Mouse (Mus musculus) layer of hippocampus, postnatal 36 days (tissue): Measurements from ENCODE around the gene Ache. TPM values are rescaled to one million over a fixed set of nuclear protein-coding genes. Genes with fewer than 3 reads are reported as not detected.
"Not testable (repeated sequence)": the region's sequence is repeated elsewhere in the genome, so short reads cannot be mapped to it uniquely, and the experiment has no call there.

Experiments used
- DNase-seq, 2 experiments: peaks; one replicate each; pipeline ENCODE4 v3.0.0; 2022
- total RNA-seq, 2 experiments: library from RNA; stranded (reverse); gene quantifications; 2 replicates each; pipeline ENCODE4 v1.2.3; 2021

Gene Ache
- total RNA-seq = 10 to 100 TPM; 57.1 to 62.7 TPM

DNA sequence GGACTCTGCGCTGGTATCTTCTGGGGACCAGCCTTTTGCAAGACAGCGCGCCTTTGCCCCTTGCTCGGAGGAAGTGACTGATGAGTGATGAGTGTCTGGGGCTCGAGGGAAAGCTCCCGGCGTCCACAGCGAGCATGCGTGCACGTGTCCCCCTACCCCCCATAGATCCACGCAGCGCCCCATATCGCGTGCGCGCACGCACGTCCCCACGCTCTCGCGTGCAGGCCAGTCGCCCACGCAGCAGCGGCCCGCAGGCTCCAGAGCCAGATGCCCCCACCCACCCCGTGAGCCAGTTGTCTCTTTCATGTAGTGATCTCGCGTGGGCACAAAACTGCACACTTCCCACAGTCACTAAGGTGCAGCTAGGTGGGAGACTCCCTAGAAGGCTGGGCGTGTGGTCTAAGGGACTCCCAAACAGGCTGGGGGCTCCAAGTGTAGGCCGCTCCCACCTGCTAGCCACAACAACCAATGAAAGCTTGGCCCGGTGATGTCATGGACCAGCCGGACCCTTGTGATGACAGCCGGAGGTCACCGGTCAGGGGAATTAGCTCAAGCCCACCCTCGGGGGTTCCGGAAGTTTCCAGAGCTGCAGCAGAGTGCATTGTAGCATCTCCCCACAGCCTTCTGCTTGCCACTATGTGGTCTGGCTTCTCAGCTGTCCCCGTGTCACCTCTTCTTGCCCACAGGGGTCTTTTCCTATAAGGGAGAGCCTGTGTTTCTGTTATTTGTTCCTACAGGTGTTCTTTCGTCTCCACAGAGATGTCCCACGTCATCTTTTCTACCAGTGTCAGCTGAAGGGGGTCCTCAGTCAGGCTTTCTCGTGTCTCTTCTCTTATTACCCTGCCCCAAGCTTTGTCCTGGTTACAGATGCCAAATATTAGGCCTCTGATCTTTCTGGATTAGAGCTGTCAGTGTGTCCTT lies at the start of gene Ache:
TSS of gene Ache (plus strand) at position 488 of the 921 bp plus-strand sequence.
- peak; percentile 67 to 68 for DNase-seq

DNA sequence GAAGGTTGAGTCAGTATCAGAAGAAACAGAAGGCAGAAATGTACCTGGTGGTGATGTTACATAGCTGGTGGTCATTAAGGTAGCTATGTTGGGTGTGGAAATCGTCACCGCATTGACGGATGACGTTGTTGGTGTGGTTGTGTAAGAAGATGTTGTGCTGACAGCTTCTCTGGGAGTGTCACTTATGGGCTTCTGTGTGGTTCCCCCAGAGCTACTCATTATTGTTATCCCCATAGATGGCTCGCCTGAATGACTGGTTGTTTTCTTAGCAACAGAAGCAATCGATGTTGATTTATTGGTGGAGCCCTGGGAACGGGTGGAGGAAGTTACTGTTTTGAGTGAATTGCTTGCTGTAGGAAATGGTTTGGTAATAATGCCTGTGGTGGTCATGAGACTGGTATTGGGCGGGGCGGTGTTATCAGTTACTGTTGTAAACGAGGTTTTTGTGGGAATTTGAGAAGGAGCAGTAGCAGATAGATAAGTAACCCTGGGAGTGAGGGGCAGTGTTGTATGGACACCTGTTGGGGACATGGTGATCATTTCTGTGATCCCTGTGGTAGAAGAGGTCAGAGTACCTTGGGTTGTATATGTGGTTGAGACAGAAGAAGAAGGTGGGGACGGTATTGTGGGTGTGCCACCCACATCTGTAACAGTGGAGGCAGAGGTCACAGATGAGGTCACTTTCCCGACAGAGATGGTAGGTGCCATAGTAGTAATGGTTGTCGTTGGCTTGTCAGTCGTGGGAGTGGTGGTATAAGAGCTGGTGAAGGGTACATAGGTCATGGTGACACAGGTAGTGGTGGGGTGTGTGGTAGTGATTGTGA lies 23.2 kb upstream of the Ache start:
- DNase-seq = no peak

DNA sequence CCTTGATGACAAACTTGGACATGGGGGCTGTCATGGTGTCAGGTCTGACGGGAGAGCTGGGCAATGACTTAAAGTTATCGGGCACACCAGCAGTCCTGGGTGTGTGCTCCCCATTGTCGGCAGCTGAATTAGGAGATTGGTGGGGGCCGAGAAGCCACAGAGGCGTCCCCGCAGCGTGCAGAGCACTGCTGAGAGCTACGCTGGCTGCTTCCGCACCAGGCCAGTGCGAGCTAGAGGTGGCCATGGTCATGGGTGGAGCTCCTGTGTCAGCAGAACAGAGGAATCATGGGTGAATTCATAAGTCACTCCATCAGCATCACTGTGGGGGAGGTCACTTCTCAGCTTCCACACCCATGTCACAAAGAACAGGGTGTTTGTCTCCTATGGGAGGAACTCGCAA lies 22.5 kb upstream of the Ache start:
- no peak for DNase-seq

DNA sequence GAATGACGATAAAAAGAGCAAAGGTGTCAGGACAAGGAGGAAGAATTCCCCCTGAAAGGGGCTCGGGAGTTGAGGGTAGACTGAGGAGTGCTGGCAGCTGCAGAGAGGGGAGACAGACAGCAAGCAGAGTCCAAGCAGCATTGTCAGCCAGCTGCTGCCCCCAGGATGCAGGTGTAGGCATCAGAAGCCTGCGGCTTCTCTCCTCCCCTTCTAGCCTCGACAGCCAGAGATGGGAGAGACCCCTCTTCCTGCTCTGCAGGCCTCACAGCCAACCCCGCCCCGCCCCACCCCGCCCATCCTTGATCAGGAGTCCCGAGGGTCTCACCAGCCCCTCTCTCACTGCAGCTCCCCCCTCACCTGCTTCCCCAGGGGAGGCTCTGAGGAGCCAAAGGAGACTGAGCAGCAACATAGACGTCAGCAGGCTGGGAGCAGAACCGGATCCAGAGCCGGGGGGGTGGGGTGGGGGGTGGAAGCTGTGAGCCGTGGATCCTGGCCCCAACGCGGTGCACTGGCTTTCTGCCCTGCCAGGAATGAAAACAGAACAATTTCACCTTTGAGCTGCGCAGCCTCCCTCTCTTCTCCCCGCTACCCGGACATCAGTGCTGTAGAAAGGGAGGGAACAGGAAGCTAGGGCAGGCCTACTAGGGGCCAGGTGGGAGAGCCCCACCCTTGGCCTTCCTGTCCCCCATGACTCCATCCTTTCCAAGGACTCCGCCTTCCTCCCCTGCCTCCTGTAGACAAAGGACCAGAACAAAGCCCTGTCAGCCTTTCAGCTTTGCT lies 19.0 kb upstream of the Ache start:
- no peak for DNase-seq

DNA sequence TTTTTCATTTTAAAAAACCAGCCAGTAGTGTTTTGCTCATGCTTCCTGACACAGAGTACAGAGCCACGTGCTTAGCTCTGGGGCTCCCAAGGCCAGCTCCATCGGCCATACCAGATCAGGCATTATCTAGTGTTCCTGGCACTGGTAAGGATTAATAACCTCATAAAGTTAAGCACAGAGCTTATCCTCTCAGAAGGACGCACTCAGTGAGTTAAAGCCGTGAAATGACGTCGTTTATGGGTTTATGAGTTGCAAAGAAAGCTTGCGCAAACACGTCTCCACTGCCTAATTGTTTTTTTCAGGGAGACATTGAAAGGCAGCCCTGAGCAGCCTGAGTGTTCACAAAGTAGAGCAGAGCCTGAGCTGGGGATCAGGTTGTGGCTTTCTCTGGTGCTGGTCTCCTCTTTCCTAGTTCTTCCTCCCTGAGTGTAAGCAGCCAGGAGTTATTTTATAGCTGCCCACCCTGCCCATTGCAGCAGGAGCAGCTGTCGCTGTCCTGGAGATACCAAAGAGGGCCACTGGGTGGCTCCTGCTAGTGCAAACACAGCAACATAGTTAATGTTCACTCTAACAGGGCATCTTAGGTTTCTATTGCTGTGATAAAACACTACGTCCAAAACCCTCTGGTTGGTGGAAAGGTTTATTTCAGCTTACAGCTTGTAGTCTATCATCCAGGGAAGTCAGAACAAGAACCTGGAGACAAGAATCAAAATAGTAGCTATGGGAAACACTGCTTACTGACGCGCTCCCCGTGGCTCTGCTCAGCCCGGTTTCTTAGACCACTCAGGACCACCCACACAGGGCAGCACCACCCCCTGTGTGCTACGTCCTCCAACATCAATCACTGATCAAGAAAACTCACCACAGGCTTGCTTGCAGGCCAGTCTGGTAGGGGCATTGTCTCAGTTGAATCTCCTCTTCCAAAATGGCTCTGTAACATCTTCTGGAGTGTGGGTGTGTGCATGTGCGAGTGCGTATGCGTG lies 9.7 kb upstream of the Ache start:
- no peak for DNase-seq

DNA sequence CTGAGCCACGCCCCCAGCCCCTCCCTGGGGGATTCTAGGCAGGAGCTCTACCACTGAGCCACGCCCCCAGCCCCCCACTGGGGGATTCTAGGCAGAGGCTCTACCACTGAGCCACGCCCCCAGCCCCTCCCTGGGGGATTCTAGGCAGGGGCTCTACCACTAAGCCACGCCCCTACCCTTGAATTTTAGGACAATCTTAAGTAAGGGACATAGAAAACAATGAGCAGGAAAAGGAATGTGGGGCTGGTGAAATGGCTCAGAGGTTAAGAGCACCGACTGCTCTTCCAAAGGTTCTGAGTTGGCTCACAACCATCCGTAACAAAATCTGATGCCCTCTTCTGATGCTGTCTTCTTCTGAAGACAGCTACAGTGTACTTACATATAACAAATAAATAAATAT lies 2.9 kb upstream of the Ache start:
- not testable (repeated sequence) for DNase-seq

DNA sequence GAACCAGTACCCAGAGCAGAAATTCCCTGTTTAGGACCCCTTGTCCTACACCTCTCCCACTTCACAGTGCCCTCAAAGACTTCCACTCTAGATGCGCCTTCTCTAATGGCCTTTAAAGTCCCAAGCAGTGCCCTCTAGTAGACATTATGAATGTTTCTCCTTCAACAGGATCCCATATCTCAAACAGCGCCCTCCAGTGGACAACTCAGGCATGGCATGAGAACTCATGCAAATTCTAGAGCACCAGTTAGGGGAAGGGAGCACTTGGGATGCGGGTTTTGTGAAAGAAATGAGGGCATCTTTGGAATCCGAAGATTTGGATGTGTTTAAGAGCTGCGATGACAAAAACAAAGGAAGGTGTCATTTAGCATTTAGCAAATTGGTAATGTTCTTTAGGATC lies 2.3 kb upstream of the Ache start:
- no peak for DNase-seq

DNA sequence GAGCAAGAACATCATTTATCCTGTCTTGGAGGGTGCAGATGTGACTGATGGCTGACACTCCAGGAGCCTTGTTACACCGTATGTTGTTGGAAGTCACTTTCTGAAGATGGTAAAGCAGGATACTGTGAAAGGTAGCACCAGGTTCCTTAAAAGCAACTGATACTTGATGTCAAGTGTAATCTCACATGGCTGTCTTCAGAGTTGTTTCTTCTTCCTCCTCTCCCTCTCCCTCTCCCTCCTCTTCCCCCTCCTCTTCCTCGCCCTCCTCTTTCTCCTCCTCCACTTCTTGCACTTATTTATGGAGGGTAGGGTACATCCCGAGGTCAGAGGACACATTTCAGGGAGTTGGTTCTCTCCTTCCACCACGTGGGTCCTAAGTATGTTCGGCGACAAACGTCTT lies 1.3 kb upstream of the Ache start:
- no peak for DNase-seq

DNA sequence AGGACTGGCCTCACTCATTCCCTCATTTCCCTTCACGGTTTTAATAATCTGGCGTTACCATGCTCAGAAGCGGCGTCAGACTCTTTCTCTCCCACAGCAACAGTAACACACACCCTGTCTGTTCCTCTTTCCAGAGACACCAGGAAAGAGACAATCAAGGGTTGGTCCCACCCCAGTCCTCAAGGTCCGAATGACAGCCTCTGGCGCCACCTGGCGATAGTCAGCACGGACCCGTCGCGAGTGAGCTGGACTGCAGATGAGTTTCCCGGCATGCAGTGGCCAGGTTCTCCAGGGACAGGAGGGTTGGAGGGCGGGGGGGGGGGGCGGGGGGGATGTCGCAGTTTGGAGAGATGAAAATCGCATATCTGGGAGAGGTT lies 676 bp upstream of the Ache start:
- peak; percentile 87 to 88 for DNase-seq

DNA sequence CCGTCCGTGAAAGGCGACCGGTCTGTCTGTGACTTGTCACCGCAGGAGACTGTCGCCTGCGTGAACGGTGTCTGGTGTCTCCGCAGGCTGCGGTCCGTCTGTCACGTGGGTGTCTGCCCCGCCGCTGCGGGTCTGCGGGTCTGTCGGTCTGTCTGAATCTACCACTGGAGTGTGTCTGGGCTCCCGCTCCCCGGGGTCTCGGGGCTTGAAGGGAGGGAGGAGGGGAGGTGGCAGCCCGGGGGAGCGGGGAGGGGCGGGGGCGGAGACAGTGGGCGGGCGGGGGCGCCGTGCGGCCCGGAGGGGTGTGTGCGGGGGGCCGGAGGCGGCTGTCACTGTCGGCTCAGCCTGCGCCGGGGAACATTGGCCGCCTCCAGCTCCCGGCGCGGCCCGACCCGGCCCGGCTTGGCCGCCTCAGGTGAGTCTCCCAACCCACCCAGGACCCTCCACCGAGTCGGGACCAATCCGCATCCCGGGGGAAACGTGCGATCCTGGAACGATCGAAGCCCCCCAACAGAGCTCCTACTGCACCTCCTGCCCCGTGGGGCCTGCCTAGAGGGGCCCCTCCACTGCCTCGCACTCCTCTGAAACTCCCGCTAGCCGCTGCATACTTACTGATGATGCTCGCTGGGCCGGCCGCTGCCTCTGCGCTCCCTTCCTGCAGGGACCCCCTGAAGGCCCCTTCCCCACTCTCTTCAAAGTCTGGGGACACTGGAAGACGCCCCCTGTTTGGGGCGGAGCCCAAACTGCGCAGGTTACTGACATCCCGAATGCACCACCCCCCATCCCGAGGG lies 829 bp downstream of the Ache start:
- peak; percentile 57 to 61 for DNase-seq

DNA sequence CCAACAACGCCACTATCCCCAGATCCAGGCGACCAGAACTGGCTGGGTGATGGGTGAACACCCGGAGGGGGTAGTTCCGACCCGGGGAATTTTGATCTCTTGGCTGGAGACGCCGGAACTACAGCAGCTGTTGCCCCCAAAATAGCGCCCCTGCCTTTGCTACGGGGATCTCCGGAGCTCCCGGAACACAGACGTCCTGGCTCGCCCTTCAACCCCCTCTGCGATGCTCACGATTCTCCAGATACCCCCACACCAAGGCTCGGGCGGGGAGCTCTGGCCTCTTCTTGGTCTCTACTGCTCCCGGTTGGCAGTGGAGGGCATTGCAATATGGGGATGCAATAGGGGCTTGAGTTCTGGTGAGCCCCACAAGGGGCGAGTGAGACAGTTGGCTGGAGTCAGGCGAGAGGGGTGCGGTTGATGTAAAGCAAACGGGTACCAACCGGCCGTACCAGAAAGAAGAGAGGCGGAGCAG lies 1.7 kb downstream of the Ache start:
- DNase-seq = peak; percentile 43 to 56

DNA sequence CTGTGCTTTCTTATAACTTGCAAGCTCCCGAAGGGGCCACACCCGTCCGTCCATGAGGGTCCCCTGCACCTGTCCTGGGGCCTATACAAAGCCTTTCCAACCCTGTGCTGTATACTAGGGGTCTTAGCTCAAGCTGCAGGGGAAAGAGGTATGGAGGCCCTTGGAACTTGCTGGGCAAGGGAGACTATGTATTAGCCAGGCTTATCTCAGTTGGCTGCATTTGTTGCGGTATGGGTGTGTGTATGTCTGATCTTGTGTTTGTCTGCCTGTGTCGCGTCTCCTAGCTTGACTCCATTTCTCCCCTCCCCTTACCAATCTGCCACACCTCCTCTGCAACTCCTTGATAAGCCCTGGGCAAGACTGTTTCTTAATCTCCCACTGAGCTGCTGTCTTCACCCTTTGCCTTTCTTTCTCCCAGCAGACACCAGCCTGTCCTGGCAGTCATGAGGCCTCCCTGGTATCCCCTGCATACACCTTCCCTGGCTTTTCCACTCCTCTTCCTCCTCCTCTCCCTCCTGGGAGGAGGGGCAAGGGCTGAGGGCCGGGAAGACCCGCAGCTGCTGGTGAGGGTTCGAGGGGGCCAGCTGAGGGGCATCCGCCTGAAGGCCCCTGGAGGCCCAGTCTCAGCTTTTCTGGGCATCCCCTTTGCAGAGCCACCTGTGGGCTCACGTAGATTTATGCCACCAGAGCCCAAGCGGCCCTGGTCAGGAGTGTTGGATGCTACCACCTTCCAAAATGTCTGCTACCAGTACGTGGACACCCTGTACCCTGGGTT lies 2.5 kb downstream of the Ache start:
- DNase-seq = no peak

DNA sequence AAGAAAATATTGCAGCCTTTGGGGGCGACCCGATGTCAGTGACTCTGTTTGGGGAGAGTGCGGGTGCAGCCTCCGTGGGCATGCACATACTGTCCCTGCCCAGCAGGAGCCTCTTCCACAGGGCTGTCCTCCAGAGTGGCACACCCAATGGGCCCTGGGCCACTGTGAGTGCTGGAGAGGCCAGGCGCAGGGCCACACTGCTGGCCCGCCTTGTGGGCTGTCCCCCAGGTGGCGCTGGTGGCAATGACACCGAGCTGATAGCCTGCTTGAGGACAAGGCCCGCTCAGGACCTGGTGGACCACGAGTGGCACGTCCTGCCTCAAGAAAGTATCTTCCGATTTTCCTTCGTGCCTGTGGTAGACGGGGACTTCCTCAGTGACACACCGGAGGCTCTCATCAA lies 3.4 kb downstream of the Ache start:
- no peak for DNase-seq

DNA sequence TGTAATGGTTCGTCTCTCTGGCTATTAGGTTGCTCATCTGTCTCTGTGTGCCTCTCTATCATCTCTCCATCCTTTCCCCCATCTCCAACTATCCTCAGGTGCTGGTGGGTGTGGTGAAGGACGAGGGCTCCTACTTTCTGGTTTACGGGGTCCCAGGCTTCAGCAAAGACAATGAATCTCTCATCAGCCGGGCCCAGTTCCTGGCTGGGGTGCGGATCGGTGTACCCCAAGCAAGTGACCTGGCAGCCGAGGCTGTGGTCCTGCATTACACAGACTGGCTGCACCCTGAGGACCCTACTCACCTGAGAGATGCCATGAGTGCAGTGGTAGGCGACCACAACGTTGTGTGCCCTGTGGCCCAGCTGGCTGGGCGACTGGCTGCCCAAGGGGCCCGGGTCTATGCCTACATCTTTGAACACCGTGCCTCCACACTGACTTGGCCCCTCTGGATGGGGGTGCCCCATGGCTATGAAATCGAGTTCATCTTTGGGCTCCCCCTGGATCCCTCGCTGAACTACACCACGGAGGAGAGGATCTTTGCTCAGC lies 4.1 kb downstream of the Ache start:
- DNase-seq = no peak

DNA sequence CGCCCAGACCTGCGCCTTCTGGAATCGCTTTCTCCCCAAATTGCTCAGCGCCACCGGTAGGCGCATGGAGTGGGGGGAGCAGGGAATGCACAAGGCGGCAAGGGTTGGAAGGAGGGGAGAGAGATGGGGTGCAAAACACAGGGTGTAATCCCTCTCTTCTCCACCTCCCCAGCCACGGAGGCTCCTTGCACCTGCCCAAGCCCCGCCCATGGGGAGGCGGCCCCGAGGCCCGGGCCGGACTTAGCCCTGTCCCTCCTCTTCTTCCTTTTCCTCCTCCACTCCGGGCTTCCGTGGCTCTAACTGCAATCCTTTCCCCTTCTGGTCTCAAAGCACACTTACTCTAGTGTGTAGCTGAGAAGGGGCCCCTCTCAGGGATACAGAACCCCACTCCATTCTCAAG lies 6.0 kb downstream of the Ache start:
- DNase-seq = peak; percentile 69 to 73

DNA sequence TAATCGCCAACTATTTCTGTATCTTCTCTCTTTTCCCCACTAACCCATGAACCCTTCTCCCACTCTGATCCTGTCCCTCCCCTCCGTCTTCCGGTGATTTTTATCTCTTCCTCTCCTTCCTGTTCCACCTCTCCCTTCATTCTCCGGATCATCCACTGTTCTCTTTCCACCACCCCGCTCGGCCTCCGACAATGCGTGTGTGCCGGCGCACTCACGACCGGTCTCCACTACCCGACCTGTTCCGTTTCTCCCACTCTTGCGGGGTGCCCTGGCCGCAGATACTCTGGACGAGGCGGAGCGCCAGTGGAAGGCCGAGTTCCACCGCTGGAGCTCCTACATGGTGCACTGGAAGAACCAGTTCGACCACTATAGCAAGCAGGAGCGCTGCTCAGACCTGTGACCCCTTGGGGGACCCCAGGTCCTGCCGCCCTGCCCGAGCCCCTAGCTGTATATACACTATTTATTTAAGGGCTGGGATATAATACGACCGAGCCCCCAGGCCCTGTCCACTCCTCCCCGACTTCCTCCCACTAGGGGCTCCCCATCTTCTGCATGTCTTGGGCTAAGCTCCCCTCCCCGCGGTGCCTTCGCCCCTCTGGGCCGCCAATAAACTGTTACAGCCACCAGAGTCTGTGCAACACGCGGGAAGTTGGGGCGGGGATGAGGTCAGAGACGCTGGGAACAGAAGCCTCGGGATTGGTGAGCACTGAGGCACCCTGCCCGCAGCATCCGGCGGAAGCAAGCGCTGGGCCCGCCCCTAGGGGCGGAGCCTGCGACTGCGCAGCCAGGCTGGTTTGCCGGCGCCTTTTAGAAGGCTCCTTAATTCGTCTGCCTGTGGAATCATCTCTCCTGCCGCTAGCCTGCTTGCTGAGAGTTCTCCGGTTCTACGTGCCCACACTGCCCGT lies 6.8 kb downstream of the Ache start, which contains the start of gene Ufsp1:
TSS of gene Ufsp1 (plus strand) at position 791 of the 905 bp plus-strand sequence.
- DNase-seq = peak; percentile 94 to 96

DNA sequence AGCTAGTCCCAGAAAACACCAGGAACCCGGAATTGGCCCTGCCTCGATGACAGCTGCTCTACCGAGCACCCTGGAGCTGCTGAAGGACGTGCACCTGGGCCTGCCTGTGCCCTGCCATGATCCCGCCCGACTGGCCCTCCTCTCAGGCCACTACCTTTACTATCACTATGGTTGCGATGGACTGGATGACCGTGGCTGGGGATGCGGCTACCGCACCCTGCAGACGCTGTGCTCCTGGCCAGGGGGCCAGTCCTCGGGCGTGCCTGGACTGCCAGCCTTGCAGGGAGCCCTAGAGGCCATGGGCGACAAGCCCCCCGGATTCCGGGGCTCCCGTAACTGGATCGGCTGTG lies 7.4 kb downstream of the Ache start:
- DNase-seq = no peak

DNA sequence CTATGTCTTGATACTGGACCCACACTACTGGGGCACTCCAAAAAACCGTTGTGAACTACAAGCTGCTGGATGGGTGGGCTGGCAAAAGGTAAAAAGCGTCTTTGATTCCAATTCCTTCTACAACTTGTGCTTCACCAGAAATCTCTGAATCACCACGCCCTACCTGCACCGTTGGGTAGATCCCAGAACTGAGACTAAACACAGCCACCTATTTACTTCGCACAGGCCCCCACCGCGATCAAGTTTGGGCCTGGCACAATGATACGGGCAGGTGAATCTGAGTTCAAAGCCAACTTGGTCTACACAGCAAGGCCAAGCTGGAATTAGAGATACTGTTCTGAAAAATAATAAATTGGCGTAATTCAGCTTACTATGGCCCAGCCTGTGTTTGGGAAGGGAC lies 8.0 kb downstream of the Ache start:
- no peak for DNase-seq
